Mouse (Mus musculus) small intestine, adult 2 months (tissue): ENCODE data around the gene Mtr. TPM values are rescaled to one million over a fixed set of nuclear protein-coding genes. Genes with fewer than 3 reads are reported as not detected.

Source experiments
- H3K27ac ChIP-seq: fragments of 200-500 bp; 2 replicates; pipeline ENCODE4 v1.5.1; 2012; ENCODE audit warnings: low read depth, low read length, control low read depth, inconsistent platforms; ENCODE audit not compliant: insufficient read depth
- H3K27me3 ChIP-seq: fragments of 200-500 bp; 2 replicates; pipeline ENCODE4 v1.6.1; 2012; ENCODE audit warnings: mild to moderate bottlenecking, moderate library complexity, low read length, inconsistent platforms; ENCODE audit not compliant: control insufficient read depth, insufficient read depth
- H3K36me3 ChIP-seq: fragments of 200-500 bp; 2 replicates; pipeline ENCODE4 v1.6.1; 2012; ENCODE audit warnings: mild to moderate bottlenecking, low read length, control low read depth, inconsistent platforms; ENCODE audit not compliant: control insufficient read depth, insufficient read depth
- H3K4me1 ChIP-seq: fragments of 200-500 bp; 2 replicates; pipeline ENCODE4 v1.6.1; 2012; ENCODE audit warnings: low read length, inconsistent platforms, mixed read lengths; ENCODE audit not compliant: control insufficient read depth, insufficient read depth, insufficient read length
- H3K4me3 ChIP-seq: fragments of 200-500 bp; 2 replicates; pipeline ENCODE4 v1.5.1; 2012; ENCODE audit warnings: low read depth, mild to moderate bottlenecking, control low read depth, inconsistent platforms, low read length, moderate library complexity
- CTCF ChIP-seq: fragments of 200-500 bp; IDR thresholded peaks from 2 replicates; pipeline ENCODE4 v1.5.1; 2012; ENCODE audit warnings: low read depth, mild to moderate bottlenecking, control low read depth, inconsistent platforms, low read length, moderate library complexity, mixed read lengths; ENCODE audit not compliant: insufficient replicate concordance, insufficient read length; ENCODE audit errors: extremely low read depth
- POLR2A ChIP-seq: fragments of 200-500 bp; IDR thresholded peaks from 2 replicates; pipeline ENCODE4 v1.6.1; 2012; ENCODE audit warnings: low read depth, mild to moderate bottlenecking, control low read depth, inconsistent platforms, low read length, moderate library complexity
- WGBS: fragments of 180-500 bp; shearing (Covaris S2); methylation state at CpG from one replicate; pipeline ENCODE4 v1.1.7; 2018; 5-methylcytosine and 5-hydroxymethylcytosine counted together
- polyA plus RNA-seq: library from polyadenylated mRNA; depleted of rRNA; stranded (reverse); fragments of >200 nt; gene quantifications from 2 replicates; pipeline ENCODE4 v1.2.3, GENCODE M21; 2012

Mtr gene
- polyA plus RNA-seq, 1 experiment = 2.0 TPM

GRCm38 (mm10) chr13:12179481-12179880, 78.4 kb downstream of the Mtr start:
- TF ChIP-seq POLR2A = no peak
- no peak for TF ChIP-seq CTCF
- no peak overlapping the region for H3K4me3 ChIP-seq
- H3K27me3 ChIP-seq = no peaks in the 10 kb centered on the region
- WGBS = 75% methylated on average over 8 of the region's 8 CpGs
- H3K27ac ChIP-seq = no peak overlapping the region
- no peaks in the 10 kb centered on the region for H3K4me1 ChIP-seq
- H3K36me3 ChIP-seq = no peaks in the 10 kb centered on the region

- H3K4me3 ChIP-seq = no peak overlapping the region
- no peak overlapping the region for H3K27ac ChIP-seq
- H3K27me3 ChIP-seq = no peaks in the 10 kb centered on the region
- no peak for TF ChIP-seq POLR2A
- TF ChIP-seq CTCF = no peak
- no peaks in the 10 kb centered on the region for H3K4me1 ChIP-seq
- WGBS = 47% methylated on average over 3 of the region's 3 CpGs
- H3K36me3 ChIP-seq = no peaks in the 10 kb centered on the region
These were observed 81.2 kb downstream of the Mtr start for GRCm38 (mm10) chr13:12176761-12177160.

GRCm38 (mm10) chr13:12175988-12176736, 81.8 kb downstream of the Mtr start:
- Histone ChIP-seq H3K27me3 (no peaks in the 10 kb centered on the region), H3K4me1 (no peaks in the 10 kb centered on the region), H3K4me3 (no peak overlapping the region), H3K27ac (no peak overlapping the region), H3K36me3 (no peaks in the 10 kb centered on the region)
- WGBS = 39% methylated on average over 16 of the region's 16 CpGs
- TF ChIP-seq POLR2A (no peak), CTCF (no peak)

DNA sequence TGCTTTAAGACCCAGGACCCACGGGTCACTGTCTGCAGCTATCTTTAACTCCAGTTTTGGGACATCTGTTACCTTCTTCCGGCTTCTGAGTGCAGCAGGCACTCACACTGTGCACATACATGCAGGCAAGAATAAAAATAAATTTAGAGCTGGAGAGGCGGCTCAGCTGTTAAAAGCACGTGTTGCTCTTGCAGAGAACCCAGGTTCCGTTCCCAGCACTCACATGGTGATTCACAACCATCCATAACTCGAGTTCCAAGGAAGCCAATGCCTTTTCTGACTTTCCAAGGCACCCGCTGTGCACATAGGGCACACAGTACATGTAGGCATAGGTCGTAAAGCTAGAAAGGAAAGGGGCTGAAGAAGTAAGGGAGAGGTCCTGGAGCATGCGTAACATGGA, 90.6 kb downstream of the Mtr start:
- H3K27me3 ChIP-seq = no peaks in the 10 kb centered on the region
- no peaks in the 10 kb centered on the region for H3K4me1 ChIP-seq
- no peaks in the 10 kb centered on the region for H3K36me3 ChIP-seq
- 75% methylated on average over 9 of the region's 9 CpGs for WGBS
- TF ChIP-seq CTCF (no peak), POLR2A (no peak)
- no peak overlapping the region for H3K27ac ChIP-seq
- H3K4me3 ChIP-seq = no peak overlapping the region

- 38% methylated on average over 6 of the region's 6 CpGs for WGBS
- H3K27ac ChIP-seq = no peak overlapping the region
- H3K36me3 ChIP-seq = no peaks in the 10 kb centered on the region
- TF ChIP-seq POLR2A (no peak), CTCF (no peak)
- H3K4me3 ChIP-seq = no peak overlapping the region
- H3K27me3 ChIP-seq = no peaks in the 10 kb centered on the region
- no peaks in the 10 kb centered on the region for H3K4me1 ChIP-seq
These were observed 91.5 kb downstream of the Mtr start for GRCm38 (mm10) chr13:12166386-12166785.

- TF ChIP-seq POLR2A (no peak), CTCF (no peak)
- WGBS = 48% methylated on average over 8 of the region's 8 CpGs
- Histone ChIP-seq H3K36me3 (no peaks in the 10 kb centered on the region), H3K27ac (no peak overlapping the region), H3K4me3 (no peak overlapping the region), H3K27me3 (no peaks in the 10 kb centered on the region), H3K4me1 (no peaks in the 10 kb centered on the region)
These were observed 92.4 kb downstream of the Mtr start for GRCm38 (mm10) chr13:12165461-12166058.

- Histone ChIP-seq H3K4me1 (no peaks in the 10 kb centered on the region), H3K4me3 (no peak overlapping the region), H3K36me3 (no peaks in the 10 kb centered on the region), H3K27ac (no peak overlapping the region), H3K27me3 (no peaks in the 10 kb centered on the region)
- TF ChIP-seq CTCF (no peak), POLR2A (no peak)
- 85% methylated on average over 4 of the region's 4 CpGs for WGBS
These were observed 95.5 kb downstream of the Mtr start for GRCm38 (mm10) chr13:12162457-12162856.
